Mouse (Mus musculus) lung, postnatal 25 days (tissue): ENCODE measurements around the gene Cdh23.

Experiments
- DNase-seq: peaks from one replicate; pipeline ENCODE4 v3.0.0; 2022; ENCODE audit warnings: low spot score

Cdh23 gene

DNA sequence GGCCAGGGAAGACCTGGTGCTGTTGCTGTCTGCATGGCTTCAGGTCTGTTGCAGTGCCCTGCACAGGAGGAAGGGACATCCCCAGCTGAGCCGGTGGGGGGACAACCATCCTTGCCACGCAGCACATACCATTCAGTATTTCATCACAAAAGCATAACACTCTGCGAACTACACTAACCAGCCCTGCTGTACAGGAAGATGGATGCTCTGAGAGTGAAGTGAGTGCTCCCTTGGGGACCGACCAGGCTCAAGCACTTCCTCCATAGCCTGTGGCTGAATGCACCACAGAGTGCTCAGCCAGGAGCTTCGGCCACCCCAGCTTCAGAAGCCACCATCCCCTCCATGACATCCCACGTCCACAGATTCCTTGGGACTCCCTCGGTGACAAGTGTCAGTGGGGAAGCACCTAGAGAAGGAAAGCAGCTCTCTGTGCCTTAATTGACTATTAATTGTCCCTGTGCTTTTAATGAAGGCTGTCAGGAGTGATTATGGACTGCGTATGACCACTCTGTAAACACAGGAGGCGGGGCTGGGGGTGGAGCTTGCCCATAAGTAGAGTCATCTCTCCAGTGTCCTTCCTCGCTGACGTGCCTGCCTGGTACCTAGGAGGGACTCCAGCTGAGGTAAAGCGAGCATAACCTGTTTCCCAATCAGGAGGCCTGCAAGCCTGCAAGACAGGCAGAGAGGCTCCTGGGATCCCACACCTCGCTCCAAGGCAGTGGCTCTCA lies 60.6 kb downstream of the Cdh23 start:
- DNase-seq: no peak

- DNase-seq: no peak
Observed at GRCm38 (mm10) chr10:60634391-60634790, 61.9 kb downstream of the Cdh23 start.

DNA sequence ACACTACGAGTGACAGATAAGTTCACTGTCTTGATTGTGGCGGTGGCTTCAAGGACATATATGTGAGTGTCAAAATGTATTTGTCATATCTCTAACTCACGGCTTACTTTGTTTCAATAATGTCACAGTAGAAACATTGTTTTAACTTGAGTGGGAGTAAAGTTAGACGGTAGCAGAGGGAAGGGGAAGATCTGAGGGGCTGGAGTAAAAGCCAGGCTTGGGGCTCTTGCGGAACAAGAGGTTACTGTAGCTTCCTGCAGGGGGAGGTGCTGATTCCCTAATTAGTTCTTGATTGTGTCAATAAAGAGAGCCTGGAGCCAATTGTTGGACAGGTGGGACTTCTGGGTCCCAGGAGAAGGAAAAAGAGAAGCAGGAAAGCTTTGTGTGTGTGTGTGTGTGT lies 70.2 kb downstream of the Cdh23 start:
- no peak for DNase-seq

DNA sequence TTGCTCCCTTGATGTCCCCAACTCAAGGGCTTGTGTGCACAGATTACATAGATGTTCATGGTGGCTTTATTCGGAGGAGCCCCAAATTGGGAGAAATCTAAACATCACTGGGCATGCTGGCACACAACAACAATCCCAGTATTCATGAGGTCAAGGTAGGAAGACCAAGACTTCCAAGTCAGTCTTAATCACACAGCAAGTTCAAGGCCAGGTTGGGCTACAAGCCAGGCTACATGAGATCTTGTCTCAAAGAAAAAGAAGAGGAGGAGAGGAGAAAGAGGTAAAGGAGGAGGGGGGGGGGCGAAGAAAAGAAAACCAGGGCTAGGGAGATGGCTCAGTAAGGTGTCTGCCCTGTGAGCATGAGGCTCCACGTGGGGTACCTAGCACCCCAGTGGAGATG lies 70.8 kb downstream of the Cdh23 start:
- no peak for DNase-seq

- DNase-seq: no peak
Observed at GRCm38 (mm10) chr10:60624945-60625344, 71.3 kb downstream of the Cdh23 start.

GRCm38 (mm10) chr10:60624217-60624708 lies 72.0 kb downstream of the Cdh23 start:
- DNase-seq: no peak

GRCm38 (mm10) chr10:60622836-60623235 lies 73.5 kb downstream of the Cdh23 start:
- DNase-seq: no peak

GRCm38 (mm10) chr10:60621470-60622170 lies 74.7 kb downstream of the Cdh23 start:
- DNase-seq: no peak

- no peak for DNase-seq
Observed at GRCm38 (mm10) chr10:60615898-60616297, 80.4 kb downstream of the Cdh23 start.

DNA sequence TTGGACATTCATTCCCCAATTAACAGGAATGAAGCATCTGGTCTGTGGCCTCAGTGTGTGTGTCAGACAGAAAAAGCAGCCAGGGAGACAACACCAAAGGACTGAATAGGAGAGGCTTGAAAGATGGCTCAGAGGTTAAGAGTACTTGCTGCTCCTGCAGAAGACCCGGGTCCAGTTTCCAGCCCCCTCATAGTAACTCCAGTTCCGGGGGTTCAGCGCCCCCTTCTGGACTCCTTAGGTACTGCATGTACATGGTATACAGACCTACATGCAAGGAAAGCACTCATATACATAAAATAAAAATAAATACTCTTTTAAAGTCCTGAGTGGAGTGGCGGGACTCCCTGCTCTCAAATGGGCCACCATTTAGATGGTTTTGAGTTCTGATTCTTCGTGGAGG lies 83.4 kb downstream of the Cdh23 start:
- DNase-seq: no peak

DNA sequence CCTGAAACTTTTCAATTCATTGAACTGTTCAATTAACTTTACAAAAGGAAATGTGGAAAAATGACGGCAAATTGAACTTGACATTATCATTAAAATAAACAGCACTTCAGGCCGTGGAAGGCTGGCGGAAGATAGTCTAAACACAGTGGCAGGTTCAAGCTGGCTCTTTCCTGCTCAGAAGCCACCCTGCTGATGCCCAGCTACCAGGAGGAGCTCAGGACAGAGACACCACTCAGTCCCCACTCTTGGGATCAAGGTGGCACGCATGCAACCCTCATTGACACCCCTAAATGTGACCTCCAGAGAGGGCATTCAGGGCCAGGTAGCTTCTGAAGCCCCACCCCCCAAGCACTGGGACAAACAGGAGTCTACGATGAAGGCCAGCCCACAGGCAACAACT lies 89.1 kb downstream of the Cdh23 start:
- no peak for DNase-seq

DNA sequence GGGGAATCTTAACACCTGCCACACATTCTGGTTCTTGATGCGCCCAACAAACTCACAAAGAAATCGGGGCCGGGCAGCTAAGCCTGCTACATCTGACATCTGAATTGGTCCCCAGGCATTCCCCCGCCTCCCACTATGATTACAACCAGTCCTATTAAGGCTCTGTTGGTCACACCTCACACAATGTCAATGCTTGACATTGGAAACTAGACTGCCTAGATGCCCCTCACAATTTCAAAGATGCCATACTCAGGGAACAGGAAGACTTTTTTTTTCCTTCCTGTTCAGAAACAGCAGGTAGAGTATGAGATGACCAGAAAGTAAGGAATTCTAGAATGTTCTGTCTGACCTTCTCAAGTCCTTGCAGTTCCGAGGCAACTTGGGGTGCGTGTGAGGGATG lies 89.6 kb downstream of the Cdh23 start:
- no peak for DNase-seq

DNA sequence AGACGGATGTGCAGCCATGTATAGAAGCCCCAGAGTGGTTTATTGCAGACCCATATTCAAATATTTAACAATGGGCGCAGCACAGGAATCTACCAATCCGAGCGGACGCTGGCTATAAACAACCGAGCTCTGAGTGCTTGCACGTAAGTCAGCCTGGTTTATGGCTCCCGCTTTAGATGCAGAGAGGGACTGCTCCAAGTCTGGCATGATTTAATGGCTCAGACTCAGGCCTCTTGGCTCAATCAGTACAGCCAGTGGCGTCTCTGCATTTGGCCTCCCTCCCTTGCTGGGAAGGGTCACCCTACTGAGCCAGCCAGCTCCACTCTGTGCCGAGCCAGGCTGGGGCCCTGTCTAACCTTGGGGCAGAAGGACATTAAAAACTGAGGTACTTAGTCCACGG lies 94.1 kb downstream of the Cdh23 start:
- DNase-seq: no peak

GRCm38 (mm10) chr10:60595166-60595565 lies 101.1 kb downstream of the Cdh23 start:
- DNase-seq: no peak

- no peak for DNase-seq
Observed at GRCm38 (mm10) chr10:60592881-60593575, 103.3 kb downstream of the Cdh23 start.

- no peak for DNase-seq
Observed at GRCm38 (mm10) chr10:60591281-60591680, 105.0 kb downstream of the Cdh23 start.

DNA sequence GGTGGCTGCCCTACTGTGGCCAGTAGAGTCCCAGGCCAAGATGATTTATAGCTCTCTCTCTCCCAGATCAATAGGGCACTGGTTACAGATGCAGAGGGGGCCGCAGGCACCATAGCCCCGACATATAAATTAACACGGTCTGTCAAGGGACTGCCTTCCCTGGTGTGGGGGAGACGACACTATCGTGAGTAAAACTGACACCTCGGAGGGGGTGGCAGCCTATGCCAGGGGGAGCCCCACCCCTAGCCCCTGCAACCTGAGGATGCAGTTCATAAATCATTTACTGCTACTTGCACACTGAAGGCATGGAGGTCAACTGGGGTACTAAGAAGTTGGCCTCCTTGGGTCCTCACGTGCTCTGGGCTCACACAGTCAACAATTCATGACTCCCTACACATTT lies 106.0 kb downstream of the Cdh23 start:
- no peak for DNase-seq

DNA sequence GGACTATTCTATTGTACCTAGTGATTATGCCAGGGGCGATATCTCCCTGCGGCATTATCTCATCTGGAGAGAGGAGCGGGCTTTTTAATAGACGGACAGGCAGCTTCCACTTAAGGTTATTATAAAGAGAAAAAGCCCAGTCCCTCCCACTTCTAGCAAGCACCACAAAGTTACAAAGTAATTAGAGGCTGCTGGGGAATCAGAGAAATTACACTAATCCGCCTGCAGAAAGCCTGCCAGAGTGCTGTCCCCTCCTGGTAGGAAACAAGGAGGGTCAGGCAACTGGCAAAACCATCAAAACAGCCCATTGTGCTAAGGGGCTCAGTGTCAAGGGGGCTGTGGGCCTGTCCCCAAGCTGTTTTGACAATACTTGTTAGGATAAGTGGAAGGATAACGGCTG lies 110.6 kb downstream of the Cdh23 start:
- no peak for DNase-seq

- DNase-seq: no peak
Observed at GRCm38 (mm10) chr10:60582956-60583355, 113.3 kb downstream of the Cdh23 start.

DNA sequence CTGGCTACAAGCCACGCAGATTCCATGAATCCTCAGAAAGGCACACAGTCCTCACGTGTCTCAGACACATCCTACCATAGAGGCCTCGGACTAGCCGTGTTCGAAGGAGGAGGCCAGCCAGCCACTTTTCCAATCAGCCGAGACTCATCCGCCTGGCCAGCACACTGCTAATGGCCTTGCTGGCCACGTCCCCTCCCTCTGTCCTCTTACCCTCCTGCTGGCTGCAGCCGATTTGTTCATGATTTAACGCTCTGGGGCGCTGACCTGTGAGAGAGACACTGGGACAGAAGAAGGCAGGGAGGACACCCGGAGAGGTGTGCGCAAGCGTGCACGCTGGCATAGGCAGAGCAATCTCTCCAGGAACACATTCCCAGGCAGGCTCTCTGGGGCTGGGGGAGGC lies 115.6 kb downstream of the Cdh23 start:
- DNase-seq: no peak

- DNase-seq: no peak
Observed at GRCm38 (mm10) chr10:60578738-60579538, 117.4 kb downstream of the Cdh23 start.
